ENCODE assay signal across 32 mouse cellular contexts in the genomic region with DNA sequence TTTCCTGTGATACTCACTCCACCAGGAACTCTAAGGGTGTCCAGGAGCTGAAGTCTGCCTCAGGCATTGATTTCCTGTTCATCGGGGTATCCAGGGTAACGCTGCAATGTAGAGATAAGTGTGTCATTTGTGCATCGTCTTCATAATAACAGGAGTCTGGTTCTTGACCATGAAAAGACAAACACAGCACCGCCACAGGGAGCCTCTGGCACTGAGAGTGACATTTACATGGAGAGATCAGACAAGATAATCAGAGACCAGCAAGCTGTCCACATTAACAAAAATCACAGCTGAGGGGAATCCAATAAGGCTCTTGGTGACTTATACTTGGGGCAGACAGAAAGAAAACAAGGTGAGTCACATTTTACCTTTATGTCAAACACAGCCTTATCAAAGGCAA. TPM values are rescaled to one million over a fixed set of nuclear protein-coding genes. Genes with fewer than 3 reads are reported as not detected.
DNase-seq lines count a peak whose midpoint lies in the region; ATAC-seq and TF ChIP-seq lines count a peak whose summit lies in the region.
"Had no signal": no experiment of that assay in that cellular context is flagged by ENCODE, and none has a peak within 500 bp of the region (broad histone marks: within the 10 kb centered on the region; RNA-seq: fewer than 3 reads in every experiment).

No protein-coding gene starts in this region.

- no peaks in the 10 kb centered on the region for H3K27me3 ChIP-seq in hindbrain, embryonic 12.5 days
- no peaks in the 10 kb centered on the region for H3K27me3 ChIP-seq in hindbrain, embryonic 14.5 days (ENCODE audit: control insufficient read depth, insufficient read depth, low read length)
- H3K27me3 ChIP-seq in kidney, postnatal 0 days (ENCODE audit: insufficient read depth, low read length) = no peaks in the 10 kb centered on the region
- H3K27me3 ChIP-seq in midbrain, embryonic 16.5 days (ENCODE audit: control insufficient read depth, insufficient read depth, low read depth, low read length) = no peaks in the 10 kb centered on the region
- H3K27me3 ChIP-seq in midbrain, embryonic 10.5 days (ENCODE audit: low read depth, poor library complexity, severe bottlenecking) = no peaks in the 10 kb centered on the region
- H3K27me3 ChIP-seq: CH12.LX; heart, embryonic 15.5 days; liver, embryonic 15.5 days; lung, embryonic 15.5 days; midbrain, embryonic 12.5 days; neural tube, embryonic 12.5 days had no signal

- no peak for TF ChIP-seq CTCF in kidney, postnatal 0 days (IDR thresholded peaks at IDR 0.05; ENCODE audit: low read depth)

- ATAC-seq in hindbrain, embryonic 12.5 days (ENCODE audit: low FRiP score) = peak; percentile 19; the same call in 1 of the 2 replicates
- ATAC-seq in hindbrain, embryonic 14.5 days (ENCODE audit: low FRiP score) = no peak
- no peak for ATAC-seq in kidney, postnatal 0 days (replicated peaks; ENCODE audit: low FRiP score, low read depth)
- peak; percentile 39; the same call in 1 of the 2 replicates for ATAC-seq in midbrain, embryonic 16.5 days
- ATAC-seq: activated CD4-positive, CD25-positive, alpha-beta regulatory T cell, adult 4 months; hindbrain, embryonic 16.5 days had no signal

- no peak overlapping the region for H3K9ac ChIP-seq in hindbrain, embryonic 12.5 days
- no peak overlapping the region for H3K9ac ChIP-seq in hindbrain, embryonic 14.5 days
- no peak overlapping the region for H3K9ac ChIP-seq in kidney, postnatal 0 days (ENCODE audit: low read depth, low read length)
- H3K9ac ChIP-seq in midbrain, embryonic 16.5 days (ENCODE audit: low read depth, low read length) = no peak overlapping the region
- H3K9ac ChIP-seq: heart, embryonic 15.5 days; liver, embryonic 15.5 days; lung, embryonic 15.5 days; midbrain, embryonic 12.5 days; neural tube, embryonic 12.5 days had no signal

- peaks cover 40% of the 10 kb centered on the region for H3K36me3 ChIP-seq in hindbrain, embryonic 12.5 days
- peaks cover 23% of the 10 kb centered on the region for H3K36me3 ChIP-seq in hindbrain, embryonic 14.5 days (replicated peaks; ENCODE audit: control insufficient read depth, insufficient read depth)
- H3K36me3 ChIP-seq in kidney, postnatal 0 days (ENCODE audit: insufficient read depth, low read length) = peaks cover 23% of the 10 kb centered on the region; the same call in 1 of the 2 replicates
- peaks cover 8% of the 10 kb centered on the region; the same call in 1 of the 2 replicates for H3K36me3 ChIP-seq in midbrain, embryonic 16.5 days (ENCODE audit: control insufficient read depth, insufficient read depth, low read length)
- peaks cover 54% of the 10 kb centered on the region for H3K36me3 ChIP-seq in midbrain, embryonic 10.5 days

- H3K9me3 ChIP-seq in hindbrain, embryonic 12.5 days (replicated peaks) = no peaks in the 10 kb centered on the region
- no peaks in the 10 kb centered on the region for H3K9me3 ChIP-seq in hindbrain, embryonic 14.5 days (ENCODE audit: control insufficient read depth, low read length)
- no peaks in the 10 kb centered on the region for H3K9me3 ChIP-seq in kidney, postnatal 0 days (replicated peaks; ENCODE audit: low read length)
- no peaks in the 10 kb centered on the region for H3K9me3 ChIP-seq in midbrain, embryonic 16.5 days (replicated peaks; ENCODE audit: control insufficient read depth, low read length, poor library complexity, severe bottlenecking)
- no peaks in the 10 kb centered on the region for H3K9me3 ChIP-seq in midbrain, embryonic 10.5 days (replicated peaks)
- H3K9me3 ChIP-seq: heart, embryonic 10.5 days; heart, embryonic 15.5 days; liver, embryonic 15.5 days; lung, embryonic 15.5 days; midbrain, embryonic 12.5 days; neural tube, embryonic 12.5 days had no signal

- no peak overlapping the region for H3K27ac ChIP-seq in hindbrain, embryonic 12.5 days
- H3K27ac ChIP-seq in hindbrain, embryonic 14.5 days = no peak overlapping the region
- H3K27ac ChIP-seq in kidney, postnatal 0 days = peak overlapping the region; percentile 19; the same call in 1 of the 2 replicates
- H3K27ac ChIP-seq in midbrain, embryonic 16.5 days (ENCODE audit: low read length) = no peak overlapping the region
- H3K27ac ChIP-seq in midbrain, embryonic 10.5 days (replicated peaks) = no peak overlapping the region
- H3K27ac ChIP-seq: heart, embryonic 10.5 days; heart, embryonic 15.5 days; liver, embryonic 15.5 days; lung, embryonic 15.5 days; midbrain, embryonic 12.5 days; neural tube, embryonic 12.5 days had no signal

- DNase-seq in hindbrain, embryonic 14.5 days (ENCODE audit: low spot score) = no peak
- DNase-seq in kidney, postnatal 0 days (ENCODE audit: low spot score) = no peak
- DNase-seq in kidney, adult 9 months = no peak
- DNase-seq in midbrain, embryonic 10.5 days (ENCODE audit: low spot score) = no peak
- DNase-seq in B cell, adult 2 months = no peak
- DNase-seq: adrenal gland, adult 2 months; cerebellum, adult 9-10 months; kidney, adult 11 months; kidney, postnatal 10 days; layer of hippocampus, postnatal 36 days; liver; thymus, postnatal 4 days had no signal

- no peak overlapping the region for H3K4me3 ChIP-seq in hindbrain, embryonic 12.5 days
- no peak overlapping the region for H3K4me3 ChIP-seq in hindbrain, embryonic 14.5 days (replicated peaks; ENCODE audit: low read length)
- no peak overlapping the region for H3K4me3 ChIP-seq in kidney, postnatal 0 days (replicated peaks; ENCODE audit: low read depth, low read length)
- no peak overlapping the region for H3K4me3 ChIP-seq in midbrain, embryonic 16.5 days (ENCODE audit: low read depth, low read length)
- H3K4me3 ChIP-seq in midbrain, embryonic 10.5 days = no peak overlapping the region
- H3K4me3 ChIP-seq: erythroblast, embryonic 14.5 days; heart, embryonic 10.5 days; heart, embryonic 15.5 days; liver, embryonic 15.5 days; lung, embryonic 15.5 days; midbrain, embryonic 12.5 days; myocyte; neural tube, embryonic 12.5 days had no signal

- H3K4me1 ChIP-seq in hindbrain, embryonic 12.5 days = no peaks in the 10 kb centered on the region
- no peaks in the 10 kb centered on the region for H3K4me1 ChIP-seq in hindbrain, embryonic 14.5 days (replicated peaks; ENCODE audit: control insufficient read depth, insufficient read depth, low read length)
- no peaks in the 10 kb centered on the region for H3K4me1 ChIP-seq in kidney, postnatal 0 days (replicated peaks; ENCODE audit: insufficient read depth, low read length)
- no peaks in the 10 kb centered on the region for H3K4me1 ChIP-seq in midbrain, embryonic 16.5 days (ENCODE audit: control insufficient read depth, insufficient read depth, low read length)
- H3K4me1 ChIP-seq in midbrain, embryonic 10.5 days = no peaks in the 10 kb centered on the region
- H3K4me1 ChIP-seq: heart, embryonic 15.5 days; liver, embryonic 15.5 days; lung, embryonic 15.5 days; midbrain, embryonic 12.5 days; neural tube, embryonic 12.5 days had no signal

- 75% methylated on average over 4 of the region's 4 CpGs for WGBS in hindbrain, embryonic 12.5 days
- 66% methylated on average over 4 of the region's 4 CpGs for WGBS in hindbrain, embryonic 14.5 days
- 78% methylated on average over 4 of the region's 4 CpGs for WGBS in kidney, postnatal 0 days
- 57% methylated on average over 4 of the region's 4 CpGs for WGBS in midbrain, embryonic 16.5 days
- WGBS in midbrain, embryonic 10.5 days = 92% methylated on average over 4 of the region's 4 CpGs

- no peak overlapping the region for H3K4me2 ChIP-seq in hindbrain, embryonic 12.5 days (replicated peaks)
- no peak overlapping the region for H3K4me2 ChIP-seq in hindbrain, embryonic 14.5 days (replicated peaks)
- no peak overlapping the region for H3K4me2 ChIP-seq in kidney, postnatal 0 days (ENCODE audit: low read length)
- H3K4me2 ChIP-seq in midbrain, embryonic 16.5 days (ENCODE audit: low read length) = no peak overlapping the region
- H3K4me2 ChIP-seq: heart, embryonic 15.5 days; liver, embryonic 15.5 days; lung, embryonic 15.5 days; midbrain, embryonic 12.5 days; neural tube, embryonic 12.5 days had no signal

RNA-seq across cellular contexts. Expression of gene Qdpr, which starts 12.2 kb away (rescaled TPM):
- polyA plus RNA-seq in hindbrain, embryonic 12.5 days (2016; fragmentation: Nextera tagmentation; extraction: Ambion mirVana) = 109 and 117 TPM in 2 replicates
- polyA plus RNA-seq in hindbrain, embryonic 14.5 days (2014; fragmentation: Nextera tagmentation; extraction: Ambion mirVana) = 96.6 and 105 TPM in 2 replicates
- 297 and 318 TPM in 2 replicates for polyA plus RNA-seq in kidney, postnatal 0 days (2015; fragmentation: Nextera tagmentation; extraction: Ambion mirVana)
- 112 and 127 TPM in 2 replicates for polyA plus RNA-seq in midbrain, embryonic 16.5 days (2015; fragmentation: Nextera tagmentation; extraction: Ambion mirVana)
- polyA plus RNA-seq in midbrain, embryonic 10.5 days (2016; fragmentation: Nextera tagmentation; extraction: Ambion mirVana) = 127 and 128 TPM in 2 replicates

RNA-seq across cellular contexts. Expression of gene Clrn2, which starts 15.7 kb away (rescaled TPM):
- polyA plus RNA-seq in hindbrain, embryonic 12.5 days (2016; fragmentation: Nextera tagmentation; extraction: Ambion mirVana) = 0.23 and 0.25 TPM in 2 replicates
- polyA plus RNA-seq in hindbrain, embryonic 14.5 days (2014; fragmentation: Nextera tagmentation; extraction: Ambion mirVana) = 0.22 and 0.35 TPM in 2 replicates
- not detected in 2 replicates for polyA plus RNA-seq in kidney, postnatal 0 days (2015; fragmentation: Nextera tagmentation; extraction: Ambion mirVana)
- polyA plus RNA-seq in midbrain, embryonic 16.5 days (2015; fragmentation: Nextera tagmentation; extraction: Ambion mirVana) = 0.33 TPM in 1 of 2 replicates, not detected in the other
- 0.29 TPM in 1 of 2 replicates, not detected in the other for polyA plus RNA-seq in midbrain, embryonic 10.5 days (2016; fragmentation: Nextera tagmentation; extraction: Ambion mirVana)
- polyA plus RNA-seq: activated CD4-positive, CD25-positive, alpha-beta regulatory T cell, adult 4 months; adrenal gland, adult 2 months; C2C12; erythroblast, embryonic 14.5 days; forebrain, embryonic 11.5 days; heart, embryonic 10.5 days; heart, embryonic 15.5 days; large intestine, adult 2 months; limb, embryonic 11.5 days; liver, embryonic 15.5 days; lung, embryonic 15.5 days; myocyte; neural tube, embryonic 12.5 days; stomach, embryonic 14.5 days; testis, adult 2 months; thymus, postnatal 0 days had no signal

RNA-seq across cellular contexts. Expression of gene Lap3, which starts 55.3 kb away (rescaled TPM):
- polyA plus RNA-seq in hindbrain, embryonic 12.5 days (2016; fragmentation: Nextera tagmentation; extraction: Ambion mirVana) = 57.3 and 58.8 TPM in 2 replicates
- 35.3 and 38.6 TPM in 2 replicates for polyA plus RNA-seq in hindbrain, embryonic 14.5 days (2014; fragmentation: Nextera tagmentation; extraction: Ambion mirVana)
- 99.7 and 114 TPM in 2 replicates for polyA plus RNA-seq in kidney, postnatal 0 days (2015; fragmentation: Nextera tagmentation; extraction: Ambion mirVana)
- 28.8 and 31.6 TPM in 2 replicates for polyA plus RNA-seq in midbrain, embryonic 16.5 days (2015; fragmentation: Nextera tagmentation; extraction: Ambion mirVana)
- polyA plus RNA-seq in midbrain, embryonic 10.5 days (2016; fragmentation: Nextera tagmentation; extraction: Ambion mirVana) = 86.9 and 103 TPM in 2 replicates

Comparison
In these comparisons a context has a peak if more than half of its experiments do, and no peak if none do; other contexts are left out.
1. ATAC-seq: peak in hindbrain, embryonic 12.5 days (single experiment) and midbrain, embryonic 16.5 days (single experiment); none in hindbrain, embryonic 14.5 days (single experiment) and kidney, postnatal 0 days (single experiment).